Mouse (Mus musculus): ENCODE measurements around the gene Cpe. TPM values are rescaled to one million over a fixed set of nuclear protein-coding genes. Genes with fewer than 3 reads are reported as not detected.

Gene Cpe
- polyA plus RNA-seq, 1 experiment from 2014 or later = 229 TPM

DNA sequence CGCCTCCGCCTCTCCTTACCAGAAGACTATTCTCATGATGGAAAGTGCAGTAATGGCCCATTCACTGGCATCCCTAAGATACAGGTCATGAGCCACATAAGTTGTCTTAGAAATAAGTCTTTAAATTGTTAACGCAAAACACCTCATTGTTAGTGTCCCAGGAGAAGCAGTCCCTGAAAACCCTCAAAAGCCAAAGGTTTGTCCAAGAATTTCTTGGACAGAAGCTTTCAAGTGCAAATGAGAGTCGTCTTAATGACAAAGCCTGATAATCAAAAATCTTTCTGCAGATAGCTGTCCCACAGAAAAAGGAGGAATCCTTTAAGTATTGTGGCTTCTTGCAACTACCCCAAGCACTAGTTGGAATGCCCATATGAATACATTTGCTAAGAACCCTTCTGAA, 60.7 kb downstream of the Cpe start:
- Histone ChIP-seq H3K4me2 (replicated peaks) (no peak overlapping the region), H3K4me3 (replicated peaks) (no peak overlapping the region), H3K9ac (no peak overlapping the region), H3K9me3 (replicated peaks) (no peaks in the 10 kb centered on the region), H3K4me1 (0 out of 2 replicates have a peak, but pooled peaks cover 2% of the 10 kb centered on the region), H3K27me3 (no peaks in the 10 kb centered on the region), H3K36me3 (no peaks in the 10 kb centered on the region), H3K27ac (replicated peaks) (no peak overlapping the region)
- 90% methylated on average over 4 of the region's 4 CpGs for WGBS
- no peak for ATAC-seq (ENCODE audit: insufficient number of reproducible peaks, low FRiP score, low TSS enrichment, low read depth)

DNA sequence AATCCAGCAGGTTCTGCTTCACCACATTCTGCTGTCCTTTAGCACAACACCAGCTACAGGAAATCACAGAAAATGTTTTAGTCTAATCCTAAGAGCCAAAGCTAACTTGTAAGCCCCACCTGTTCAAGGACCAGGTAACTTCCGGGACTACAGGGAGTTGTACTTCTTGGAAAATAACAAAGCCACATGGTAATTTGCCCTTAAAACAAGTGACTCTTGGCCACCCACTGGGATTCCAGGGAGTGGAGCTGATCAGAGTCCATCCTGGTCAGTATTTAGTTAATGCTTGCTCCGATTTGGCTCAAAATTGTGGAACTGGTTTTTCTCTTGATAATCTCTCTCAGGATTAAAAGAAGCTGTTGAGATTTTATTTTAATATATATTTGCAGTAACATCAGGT, 61.1 kb downstream of the Cpe start:
- 77% methylated on average over 2 of the region's 2 CpGs for WGBS
- no peak overlapping the region for H3K27ac ChIP-seq (replicated peaks)
- H3K36me3 ChIP-seq = no peaks in the 10 kb centered on the region
- H3K4me1 ChIP-seq = 0 out of 2 replicates have a peak, but pooled peaks cover 2% of the 10 kb centered on the region
- ATAC-seq (ENCODE audit: insufficient number of reproducible peaks, low FRiP score, low TSS enrichment, low read depth) = no peak
- H3K27me3 ChIP-seq = no peaks in the 10 kb centered on the region
- H3K9ac ChIP-seq = no peak overlapping the region
- H3K4me3 ChIP-seq (replicated peaks) = no peak overlapping the region
- H3K4me2 ChIP-seq (replicated peaks) = no peak overlapping the region
- no peaks in the 10 kb centered on the region for H3K9me3 ChIP-seq (replicated peaks)

GRCm38 (mm10) chr8:64629034-64629760, 63.7 kb downstream of the Cpe start:
- Histone ChIP-seq H3K4me2 (replicated peaks) (no peak overlapping the region), H3K4me3 (replicated peaks) (no peak overlapping the region), H3K27me3 (no peaks in the 10 kb centered on the region), H3K27ac (replicated peaks) (no peak overlapping the region), H3K9ac (no peak overlapping the region), H3K36me3 (no peaks in the 10 kb centered on the region), H3K4me1 (no peaks in the 10 kb centered on the region), H3K9me3 (replicated peaks) (no peaks in the 10 kb centered on the region)
- no peak for ATAC-seq (ENCODE audit: insufficient number of reproducible peaks, low FRiP score, low TSS enrichment, low read depth)
- WGBS = 91% methylated on average over 6 of the region's 6 CpGs

DNA sequence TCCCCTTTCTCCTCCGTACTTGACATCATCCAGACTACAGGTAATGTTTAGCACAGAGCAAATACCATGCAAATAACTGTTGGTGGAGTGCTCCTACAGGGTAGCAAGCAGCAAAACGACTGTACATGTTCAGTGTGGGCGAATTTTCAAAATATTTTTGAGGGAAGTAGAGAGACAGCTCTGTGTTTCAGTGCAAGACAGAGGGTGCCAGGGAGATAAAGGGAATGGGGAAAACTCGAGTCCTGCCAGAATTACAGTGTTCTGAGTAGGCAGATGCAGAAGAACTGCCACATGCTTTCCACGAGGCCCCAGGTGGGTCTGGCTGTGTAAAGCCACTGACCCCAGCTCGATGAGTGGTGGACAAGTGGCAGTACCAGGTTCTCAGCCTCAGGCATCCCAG, 64.8 kb downstream of the Cpe start:
- no peaks in the 10 kb centered on the region for H3K27me3 ChIP-seq
- ATAC-seq (ENCODE audit: insufficient number of reproducible peaks, low FRiP score, low TSS enrichment, low read depth) = no peak
- no peaks in the 10 kb centered on the region for H3K36me3 ChIP-seq
- no peak overlapping the region for H3K4me3 ChIP-seq (replicated peaks)
- 81% methylated on average over 6 of the region's 6 CpGs for WGBS
- H3K4me2 ChIP-seq (replicated peaks) = no peak overlapping the region
- H3K9me3 ChIP-seq (replicated peaks) = no peaks in the 10 kb centered on the region
- no peaks in the 10 kb centered on the region for H3K4me1 ChIP-seq
- no peak overlapping the region for H3K27ac ChIP-seq (replicated peaks)
- H3K9ac ChIP-seq = no peak overlapping the region

- H3K36me3 ChIP-seq = no peaks in the 10 kb centered on the region
- no peak overlapping the region for H3K4me2 ChIP-seq (replicated peaks)
- H3K27ac ChIP-seq (replicated peaks) = no peak overlapping the region
- WGBS = 61% methylated on average over 10 of the region's 10 CpGs
- no peaks in the 10 kb centered on the region for H3K4me1 ChIP-seq
- H3K4me3 ChIP-seq (replicated peaks) = no peak overlapping the region
- ATAC-seq (ENCODE audit: insufficient number of reproducible peaks, low FRiP score, low TSS enrichment, low read depth) = no peak
- no peaks in the 10 kb centered on the region for H3K27me3 ChIP-seq
- H3K9ac ChIP-seq = no peak overlapping the region
- H3K9me3 ChIP-seq (replicated peaks) = no peaks in the 10 kb centered on the region
Observed at GRCm38 (mm10) chr8:64624603-64625037, 68.2 kb downstream of the Cpe start.

DNA sequence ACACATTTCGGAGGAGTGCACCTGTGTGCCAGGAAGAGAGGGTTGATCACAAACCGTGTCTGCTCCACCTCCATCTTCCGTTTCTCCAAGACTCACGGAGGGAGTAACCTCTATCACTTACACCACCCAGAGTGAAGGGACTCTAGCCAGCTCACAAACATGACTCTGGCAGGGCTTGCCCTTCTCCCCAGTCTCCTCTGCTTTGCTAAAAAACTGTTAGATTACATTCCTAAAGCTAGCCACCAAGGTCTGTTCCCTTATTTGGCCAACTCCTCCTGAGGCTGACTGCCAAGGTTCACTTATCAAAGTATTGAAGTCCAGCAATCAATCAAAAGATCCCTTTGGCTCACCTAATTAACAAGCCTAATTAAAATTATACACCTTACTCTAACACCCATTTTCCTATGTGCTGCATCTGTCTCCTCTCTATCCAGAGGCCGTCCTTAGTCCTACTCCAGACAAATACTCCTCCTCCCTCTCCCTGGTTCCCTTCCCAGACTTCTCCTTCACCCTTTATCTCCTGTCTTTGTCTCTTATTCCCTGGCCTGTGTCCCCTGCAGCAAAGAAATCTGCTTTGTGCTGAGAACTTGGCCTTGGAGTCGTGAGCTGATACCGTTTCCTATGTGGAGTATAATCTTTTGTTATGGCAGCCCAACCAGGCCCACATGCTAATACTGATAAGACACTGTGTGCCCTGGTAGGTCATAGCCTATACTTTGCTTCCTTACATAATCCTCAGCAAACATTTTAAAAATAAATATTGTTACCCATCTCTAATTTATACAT, 72.3 kb downstream of the Cpe start:
- Histone ChIP-seq H3K4me2 (replicated peaks) (no peak overlapping the region), H3K9me3 (replicated peaks) (no peaks in the 10 kb centered on the region), H3K4me1 (no peaks in the 10 kb centered on the region), H3K27me3 (no peaks in the 10 kb centered on the region), H3K4me3 (replicated peaks) (no peak overlapping the region), H3K36me3 (no peaks in the 10 kb centered on the region), H3K9ac (no peak overlapping the region), H3K27ac (replicated peaks) (no peak overlapping the region)
- WGBS = 76% methylated on average over 7 of the region's 7 CpGs
- no peak for ATAC-seq (ENCODE audit: insufficient number of reproducible peaks, low FRiP score, low TSS enrichment, low read depth)

GRCm38 (mm10) chr8:64619661-64620060, 73.2 kb downstream of the Cpe start:
- no peak overlapping the region for H3K4me2 ChIP-seq (replicated peaks)
- H3K4me1 ChIP-seq = no peaks in the 10 kb centered on the region
- H3K9ac ChIP-seq = no peak overlapping the region
- no peak for ATAC-seq (ENCODE audit: insufficient number of reproducible peaks, low FRiP score, low TSS enrichment, low read depth)
- H3K9me3 ChIP-seq (replicated peaks) = no peaks in the 10 kb centered on the region
- 82% methylated on average over 8 of the region's 8 CpGs for WGBS
- no peaks in the 10 kb centered on the region for H3K36me3 ChIP-seq
- no peak overlapping the region for H3K27ac ChIP-seq (replicated peaks)
- H3K4me3 ChIP-seq (replicated peaks) = no peak overlapping the region
- H3K27me3 ChIP-seq = no peaks in the 10 kb centered on the region

DNA sequence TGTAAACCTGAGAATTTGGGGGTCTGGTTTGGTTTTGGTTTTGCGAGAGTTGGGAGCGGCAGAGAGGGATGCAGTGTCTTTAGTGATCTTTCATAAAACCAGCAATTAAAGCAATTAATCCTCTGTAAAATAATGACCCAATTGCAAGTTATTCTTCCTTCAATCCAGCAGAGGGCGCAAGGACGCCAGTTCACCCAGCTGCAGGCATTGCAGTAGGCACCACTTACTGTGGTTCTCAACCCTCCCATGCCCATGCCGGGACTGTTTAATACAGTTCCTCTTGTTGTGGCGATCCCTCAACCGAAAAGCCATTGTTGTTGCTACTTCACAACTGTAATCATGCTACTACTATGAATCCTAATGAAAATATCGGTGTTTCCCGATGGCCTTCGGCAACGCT, 74.2 kb downstream of the Cpe start:
- Histone ChIP-seq H3K9me3 (replicated peaks) (no peaks in the 10 kb centered on the region), H3K4me2 (replicated peaks) (no peak overlapping the region), H3K27ac (replicated peaks) (no peak overlapping the region), H3K36me3 (no peaks in the 10 kb centered on the region), H3K27me3 (no peaks in the 10 kb centered on the region), H3K4me1 (no peaks in the 10 kb centered on the region), H3K4me3 (replicated peaks) (no peak overlapping the region), H3K9ac (no peak overlapping the region)
- 0 out of 2 replicates have a peak, but pooled peaks have one; percentile 43 for ATAC-seq (ENCODE audit: insufficient number of reproducible peaks, low FRiP score, low TSS enrichment, low read depth)
- 56% methylated on average over 11 of the region's 11 CpGs for WGBS

- Histone ChIP-seq H3K27ac (replicated peaks) (no peak overlapping the region), H3K4me3 (replicated peaks) (no peak overlapping the region), H3K9ac (no peak overlapping the region), H3K4me1 (no peaks in the 10 kb centered on the region), H3K4me2 (replicated peaks) (no peak overlapping the region), H3K36me3 (no peaks in the 10 kb centered on the region), H3K27me3 (no peaks in the 10 kb centered on the region), H3K9me3 (replicated peaks) (no peaks in the 10 kb centered on the region)
- 92% methylated on average over 3 of the region's 3 CpGs for WGBS
- no peak for ATAC-seq (ENCODE audit: insufficient number of reproducible peaks, low FRiP score, low TSS enrichment, low read depth)
Observed at GRCm38 (mm10) chr8:64616566-64616965, 76.3 kb downstream of the Cpe start.

DNA sequence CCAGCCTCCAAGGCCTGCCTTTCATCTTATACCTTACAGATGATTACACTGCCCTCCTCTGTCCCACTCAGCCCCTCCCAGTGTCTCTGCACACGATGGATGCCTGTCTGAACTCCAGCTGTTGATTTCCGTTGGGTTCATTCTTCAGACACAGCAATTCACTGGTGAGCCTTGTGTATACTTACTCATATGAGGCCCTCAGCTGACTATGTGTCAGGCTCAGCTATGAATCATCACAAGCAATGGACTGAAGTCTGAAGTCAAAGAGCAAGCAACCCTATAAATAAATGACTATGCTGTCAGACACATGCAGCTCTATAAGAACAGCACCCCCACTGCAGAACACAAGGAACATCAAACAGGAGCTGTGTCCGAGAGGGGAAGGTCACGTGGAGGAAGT, 77.4 kb downstream of the Cpe start:
- ATAC-seq (ENCODE audit: insufficient number of reproducible peaks, low FRiP score, low TSS enrichment, low read depth) = no peak
- Histone ChIP-seq H3K4me1 (no peaks in the 10 kb centered on the region), H3K4me2 (replicated peaks) (no peak overlapping the region), H3K27me3 (no peaks in the 10 kb centered on the region), H3K36me3 (no peaks in the 10 kb centered on the region), H3K9me3 (replicated peaks) (no peaks in the 10 kb centered on the region), H3K27ac (replicated peaks) (no peak overlapping the region), H3K9ac (no peak overlapping the region), H3K4me3 (replicated peaks) (no peak overlapping the region)
- WGBS = 76% methylated on average over 4 of the region's 4 CpGs

GRCm38 (mm10) chr8:64613663-64614062, 79.2 kb downstream of the Cpe start:
- Histone ChIP-seq H3K4me2 (replicated peaks) (no peak overlapping the region), H3K36me3 (no peaks in the 10 kb centered on the region), H3K27me3 (no peaks in the 10 kb centered on the region), H3K9me3 (replicated peaks) (no peaks in the 10 kb centered on the region), H3K4me3 (replicated peaks) (no peak overlapping the region), H3K4me1 (no peaks in the 10 kb centered on the region), H3K27ac (replicated peaks) (no peak overlapping the region), H3K9ac (no peak overlapping the region)
- ATAC-seq (ENCODE audit: insufficient number of reproducible peaks, low FRiP score, low TSS enrichment, low read depth) = no peak
- 62% methylated on average over 5 of the region's 5 CpGs for WGBS
